Mouse (Mus musculus) urinary bladder, adult 2 months (tissue): ENCODE measurements around the gene Gm45213. TPM values are rescaled to one million over a fixed set of nuclear protein-coding genes. Genes with fewer than 3 reads are reported as not detected.

Experiments used
- DNase-seq: peaks from one replicate; pipeline ENCODE4 v3.0.0; 2022; ENCODE audit warnings: low spot score
- polyA plus RNA-seq: library from polyadenylated mRNA; depleted of rRNA; stranded (reverse); fragments of >200 nt; gene quantifications from 2 replicates; pipeline ENCODE4 v1.2.3, GENCODE M21; 2012; rRNA removed

Gm45213 gene
- not detected in 2 replicates for polyA plus RNA-seq

DNA sequence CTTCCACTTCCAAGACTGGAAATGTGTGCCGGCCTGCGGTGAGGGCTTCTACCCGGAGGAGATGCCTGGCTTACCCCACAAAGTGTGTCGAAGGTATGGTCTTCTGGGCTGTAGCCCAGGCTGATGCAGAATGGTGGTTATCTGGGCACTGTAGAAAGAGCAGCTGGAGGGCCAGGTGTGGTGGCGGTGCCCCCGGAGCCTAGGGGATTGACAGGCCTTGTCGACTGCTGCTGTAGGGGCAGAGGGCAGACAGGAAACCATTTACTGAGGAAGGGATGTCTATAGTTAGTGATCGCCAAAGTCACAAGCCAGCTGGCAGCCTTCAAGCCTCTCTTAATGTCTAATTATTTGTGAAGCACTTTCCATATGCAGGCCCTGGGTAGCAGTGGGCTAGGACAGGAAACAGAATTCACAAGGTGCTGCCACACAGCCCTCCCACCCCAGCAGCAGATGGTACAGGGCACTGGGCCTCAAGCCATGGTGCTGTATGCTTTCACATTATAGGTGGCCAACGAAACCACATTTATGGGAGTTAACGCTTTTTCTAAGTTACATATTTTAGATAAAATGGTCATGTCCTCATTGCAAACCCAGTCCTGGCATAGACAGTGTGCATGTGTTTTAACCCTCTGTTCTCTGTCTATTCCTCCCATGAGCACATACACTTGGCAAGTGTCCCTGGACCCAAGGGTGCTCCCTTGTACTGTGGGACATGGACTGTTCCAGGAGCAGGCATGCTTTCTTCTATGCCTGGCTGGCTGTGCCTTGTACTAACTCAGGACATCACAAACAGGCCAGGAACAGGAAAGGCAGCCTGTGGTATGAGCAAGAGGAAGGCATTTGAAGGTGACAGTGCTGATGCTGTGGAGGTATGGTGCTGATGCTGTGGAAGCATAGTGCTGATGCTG, at the start of gene Gm45213:
Gm45213 (plus strand) TSS at position 51 of the 908 bp plus-strand sequence.
- DNase-seq, result no peak

GRCm38 (mm10) chr7:66001035-66001754, 42.2 kb upstream of the Gm45213 start:
- DNase-seq, result no peak

- DNase-seq, result no peak
These were observed 41.6 kb upstream of the Gm45213 start for GRCm38 (mm10) chr7:66001797-66002196.

GRCm38 (mm10) chr7:66003447-66003846, 40.0 kb upstream of the Gm45213 start:
- no peak for DNase-seq

DNA sequence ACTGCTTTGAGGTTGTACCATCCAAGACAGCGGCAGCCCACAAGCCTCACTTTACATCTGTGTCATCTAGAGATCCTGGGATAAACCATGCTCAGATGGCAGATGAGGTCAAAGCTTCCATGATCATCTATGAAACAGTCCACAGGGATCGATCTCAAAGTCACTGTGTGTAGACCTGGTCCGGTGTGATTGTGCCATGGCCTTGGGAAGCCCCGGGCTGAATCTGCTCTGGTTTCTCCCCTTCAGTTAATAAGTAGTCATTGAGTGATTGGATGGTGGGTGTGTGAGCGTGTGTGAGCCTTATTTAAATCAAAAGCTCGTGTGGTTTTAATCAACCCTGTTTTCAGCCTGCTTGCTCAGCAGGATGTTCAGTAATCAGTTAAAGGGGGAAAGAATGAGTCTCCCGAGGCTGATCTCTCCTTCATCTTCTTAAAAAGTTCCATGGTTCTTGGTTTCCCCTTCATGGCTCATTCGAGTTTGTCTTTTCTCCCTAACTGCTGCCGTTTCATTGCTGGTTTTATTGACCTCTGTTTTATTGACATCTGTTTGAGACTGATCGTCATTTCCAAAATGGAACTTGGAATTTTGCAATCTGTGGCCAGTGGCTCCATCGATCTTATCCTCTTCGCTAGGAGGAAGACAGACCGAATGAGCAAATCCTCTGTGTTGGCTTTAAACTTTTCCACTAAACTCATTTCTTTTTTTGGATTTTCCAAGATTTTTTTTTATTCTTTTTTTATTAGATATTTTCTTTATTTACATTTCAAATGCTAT, 39.4 kb upstream of the Gm45213 start:
- DNase-seq, result no peak

DNA sequence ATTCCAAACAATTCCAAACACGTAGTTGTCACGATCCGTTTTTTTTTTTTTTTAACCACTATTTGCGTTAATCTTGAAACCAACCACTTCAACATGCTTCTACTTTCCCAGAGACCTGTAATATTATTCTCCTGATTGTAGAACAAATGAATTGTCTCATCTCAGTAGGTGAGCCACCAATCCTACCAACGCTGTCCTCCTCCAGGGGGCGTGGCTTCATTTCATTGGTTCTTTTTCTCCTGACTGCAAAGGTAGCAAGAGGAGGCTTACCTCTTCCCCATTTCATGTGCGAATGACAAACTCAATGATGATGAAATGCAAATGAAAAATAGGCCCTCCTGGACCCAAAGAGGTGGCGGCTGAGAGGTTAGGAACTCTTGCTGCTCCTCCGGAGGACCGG, 38.3 kb upstream of the Gm45213 start:
- no peak for DNase-seq

DNA sequence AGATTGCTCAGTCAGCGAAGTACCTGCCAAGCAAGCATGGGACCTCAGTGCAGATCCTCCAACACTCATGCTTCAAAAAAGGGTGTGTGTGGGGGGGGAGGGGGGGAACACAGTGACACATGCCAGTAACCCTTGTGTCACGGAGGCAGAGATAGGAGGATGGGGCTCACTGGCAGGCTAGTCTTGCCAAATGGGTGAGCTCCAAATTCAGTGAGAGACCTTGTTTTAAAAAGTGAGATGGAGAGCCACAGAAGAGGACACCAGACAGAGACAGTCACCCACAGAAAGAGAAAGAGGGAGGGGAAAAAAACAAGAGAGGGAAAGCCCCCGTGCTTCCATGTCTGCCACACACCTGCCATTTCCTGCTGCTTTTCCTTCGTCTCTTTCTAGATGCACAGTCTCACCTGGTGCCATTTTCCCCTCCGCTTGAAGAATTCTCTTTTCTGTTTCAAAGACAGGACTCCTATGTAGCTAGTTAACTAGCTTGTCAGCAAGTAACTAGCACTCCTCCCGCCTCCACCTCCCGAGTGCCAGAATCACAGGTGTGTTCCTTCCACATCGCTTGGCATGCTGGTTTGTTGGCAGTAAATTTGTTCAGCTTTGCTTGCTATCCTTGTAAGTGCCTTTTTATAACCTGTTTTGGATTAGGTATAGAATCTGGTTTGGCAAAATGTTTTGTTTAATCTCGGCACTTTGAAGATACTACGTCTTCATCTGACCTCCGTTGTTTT, 35.1 kb upstream of the Gm45213 start:
- no peak for DNase-seq

DNA sequence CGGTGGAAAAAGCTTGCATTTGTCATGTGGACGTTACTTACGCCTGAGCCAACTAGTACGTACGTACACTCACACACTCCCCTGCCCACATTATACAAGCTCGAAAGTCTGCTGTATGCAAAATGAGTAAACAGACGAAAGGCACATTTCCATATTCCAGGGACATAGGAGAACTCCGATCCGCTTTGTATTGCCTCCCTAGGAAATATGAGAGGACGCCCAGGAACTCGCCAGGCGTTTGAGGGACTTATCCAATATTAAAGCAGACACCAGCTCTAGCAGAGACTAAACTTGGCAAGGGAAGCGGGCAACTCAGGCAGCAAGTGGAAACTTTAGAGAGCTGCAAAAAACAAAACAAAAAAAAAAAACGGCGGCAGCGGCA, 34.5 kb upstream of the Gm45213 start:
- no peak for DNase-seq

- DNase-seq, result no peak
These were observed 32.9 kb upstream of the Gm45213 start for GRCm38 (mm10) chr7:66010518-66010917.

DNA sequence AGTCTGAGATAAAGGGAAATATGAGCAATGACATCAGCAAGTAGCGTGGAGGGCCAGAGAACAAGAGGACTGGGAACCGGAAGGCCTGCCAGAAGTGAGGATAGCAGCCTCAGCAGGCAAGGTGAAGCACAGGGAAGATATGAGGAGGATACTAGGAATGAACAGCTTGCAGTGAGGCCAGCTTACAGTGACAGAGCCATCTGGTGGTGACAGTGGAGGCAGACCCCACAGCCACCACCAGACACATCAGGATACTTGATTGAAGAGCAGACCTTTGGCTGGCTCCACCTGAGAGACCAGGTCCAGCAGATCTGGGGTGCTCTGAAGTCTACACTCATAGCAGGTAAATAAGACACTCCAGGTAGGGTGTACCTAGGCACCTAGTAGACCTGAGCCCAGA, 15.7 kb upstream of the Gm45213 start:
- no peak for DNase-seq

GRCm38 (mm10) chr7:66028766-66029512, 14.5 kb upstream of the Gm45213 start:
- no peak for DNase-seq

GRCm38 (mm10) chr7:66036809-66037208, 6.6 kb upstream of the Gm45213 start:
- DNase-seq, result no peak

- no peak for DNase-seq
These were observed 5.1 kb upstream of the Gm45213 start for GRCm38 (mm10) chr7:66038261-66038660.

- DNase-seq, result no peak
These were observed 4.7 kb upstream of the Gm45213 start for GRCm38 (mm10) chr7:66038730-66039129.

DNA sequence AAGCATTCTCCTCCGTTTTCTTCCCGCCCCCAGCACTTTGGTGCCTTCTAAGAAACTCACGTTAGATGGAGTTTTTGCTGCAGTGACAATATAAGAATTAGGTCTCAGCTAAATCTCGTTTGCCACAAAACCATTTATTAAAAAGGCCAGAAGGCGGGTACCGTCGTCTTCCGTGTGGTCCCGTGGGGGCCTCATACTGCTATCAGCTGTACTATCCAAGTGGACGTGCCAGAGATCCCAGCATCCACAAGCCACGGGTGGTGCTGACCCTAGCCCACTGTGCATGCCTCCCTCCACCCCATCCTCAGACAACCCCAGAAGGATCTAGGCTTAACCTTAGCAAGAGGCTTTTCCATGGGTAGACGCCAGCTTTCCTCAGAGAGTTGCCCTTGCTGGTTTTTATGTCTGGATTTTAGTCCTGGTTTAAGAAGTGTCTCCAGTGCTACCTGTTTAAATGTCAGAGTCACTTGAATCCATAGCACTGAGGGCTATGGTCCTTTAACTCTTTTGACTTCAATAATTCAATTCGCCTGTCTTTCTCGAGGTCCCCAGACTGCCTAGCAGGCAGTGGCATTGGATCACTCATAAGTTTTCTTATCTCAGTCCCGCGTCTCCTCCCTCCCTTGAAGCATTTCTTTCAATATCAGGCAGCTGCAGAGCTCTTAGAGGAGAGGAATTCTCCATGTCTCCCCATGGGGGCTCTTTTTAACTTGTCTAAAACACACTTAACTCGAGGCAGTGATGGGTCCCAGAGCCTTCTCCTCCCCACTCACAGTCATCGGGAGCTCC, 3.2 kb upstream of the Gm45213 start:
- DNase-seq, result no peak

DNA sequence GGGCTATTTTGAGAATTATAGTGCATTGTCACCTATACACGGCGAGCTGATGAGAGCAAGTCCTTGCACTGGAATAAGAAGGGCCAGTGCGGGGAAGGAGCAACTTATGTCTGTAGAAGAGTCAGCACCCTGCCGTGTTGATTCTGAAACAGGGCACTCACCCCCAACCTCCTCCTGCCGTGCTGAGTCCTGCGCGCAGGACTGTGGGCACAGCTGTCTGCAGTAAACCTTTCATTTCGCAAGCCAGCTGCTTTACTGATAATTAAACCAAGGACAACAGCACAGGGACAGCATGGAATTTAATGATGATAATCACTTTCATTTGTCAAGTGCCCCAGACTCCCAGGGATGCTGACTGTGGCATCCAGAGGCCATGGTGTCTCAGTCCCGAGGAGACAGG, 1.2 kb downstream of the Gm45213 start:
- DNase-seq, result no peak

DNA sequence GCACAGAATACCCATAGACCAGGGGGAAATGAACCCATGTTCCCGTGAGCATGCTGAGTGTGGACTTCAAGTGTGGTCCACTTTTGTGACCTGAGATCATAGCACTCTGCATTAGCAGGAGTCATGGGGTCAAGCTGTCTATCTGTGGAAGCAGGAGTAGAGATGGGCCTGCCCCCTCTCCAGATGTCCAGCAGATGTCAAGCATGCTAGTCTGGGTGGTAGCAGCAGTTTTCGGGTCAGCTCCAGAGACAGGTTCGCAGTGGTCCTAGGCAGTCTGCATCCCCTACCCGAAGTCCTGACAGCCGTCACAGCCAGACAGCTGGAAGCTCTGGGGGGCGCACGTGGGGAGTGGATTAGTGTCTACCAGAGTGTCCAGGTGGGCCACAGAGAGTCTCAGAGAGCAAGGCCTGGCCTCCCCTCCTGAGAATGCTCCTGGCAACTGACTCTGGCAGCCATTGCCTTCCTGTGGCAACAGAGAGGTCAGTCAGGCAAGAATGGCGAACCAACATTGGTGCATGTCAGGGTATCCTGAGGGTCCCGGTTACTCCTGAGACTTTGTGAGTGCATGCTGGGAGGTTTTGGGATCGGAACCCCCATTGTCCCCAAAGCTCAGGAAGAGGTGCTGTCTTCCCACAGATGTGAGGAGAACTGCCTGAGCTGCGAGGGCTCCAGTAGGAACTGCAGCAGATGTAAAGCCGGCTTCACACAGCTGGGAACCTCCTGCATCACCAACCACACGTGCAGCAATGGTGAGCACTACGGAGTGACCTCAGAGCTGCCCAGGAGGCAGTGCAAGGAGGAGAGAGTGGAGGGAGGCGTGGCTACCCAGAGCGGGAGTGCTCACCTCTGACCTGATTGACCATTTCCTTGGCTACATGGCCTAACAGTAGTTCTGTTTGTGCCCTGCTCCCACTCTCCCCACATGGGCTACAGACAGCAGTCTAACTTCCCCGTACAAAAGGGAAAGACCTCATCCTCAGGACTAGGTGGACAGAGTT, 3.8 kb downstream of the Gm45213 start:
- DNase-seq, result no peak

GRCm38 (mm10) chr7:66047975-66048374, 4.6 kb downstream of the Gm45213 start:
- DNase-seq, result no peak
